Comparison of ENCODE assay signal across 8 mouse cellular contexts in the genomic region with DNA sequence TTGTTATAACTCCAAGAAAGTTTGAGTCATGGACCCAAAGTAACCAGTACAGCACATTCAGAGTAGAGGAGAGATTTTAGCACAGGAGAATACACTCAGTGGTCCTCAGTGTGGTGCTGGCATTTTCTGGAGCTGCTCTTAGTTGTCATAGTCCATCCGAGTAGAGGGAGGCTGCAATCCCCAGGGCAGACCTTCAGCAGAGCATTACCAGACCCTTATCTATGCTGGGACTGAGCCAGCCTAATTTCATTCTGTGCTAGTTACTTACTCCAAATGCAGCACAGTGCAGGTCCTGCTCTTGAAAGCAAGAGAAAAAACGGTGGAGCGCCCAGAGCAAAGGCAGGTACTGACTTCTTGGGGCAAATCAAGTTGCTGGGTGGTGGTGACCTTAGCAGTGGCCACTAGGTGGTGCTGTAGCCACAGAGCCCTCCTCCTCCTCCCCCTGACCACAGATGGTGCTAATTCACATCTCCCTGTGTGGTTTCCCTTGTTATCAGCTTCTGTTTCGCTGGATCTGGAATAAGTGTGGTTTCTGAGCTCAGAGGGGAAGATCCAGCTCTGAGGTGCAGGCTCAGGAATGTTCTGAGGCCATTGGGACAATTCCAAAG. TPM values are rescaled to one million over a fixed set of nuclear protein-coding genes. Genes with fewer than 3 reads are reported as not detected.
A peak's percentile ranks its signal among the peaks of the same experiment; 100 is the strongest.
DNase-seq lines count a peak whose midpoint lies in the region; ATAC-seq lines count a peak whose summit lies in the region.

No protein-coding gene starts in this region.

- WGBS in forebrain, embryonic 14.5 days = 41% methylated on average over 4 of the region's 4 CpGs
- WGBS in hindbrain, embryonic 10.5 days = 39% methylated on average over 4 of the region's 4 CpGs

- peaks cover 49% of the 10 kb centered on the region for H3K36me3 ChIP-seq in forebrain, embryonic 14.5 days (ENCODE audit: control insufficient read depth, insufficient read depth, low read length)
- peaks cover 58% of the 10 kb centered on the region for H3K36me3 ChIP-seq in hindbrain, embryonic 10.5 days

- H3K4me3 ChIP-seq in forebrain, embryonic 14.5 days (ENCODE audit: low read depth, low read length) = no peak overlapping the region
- H3K4me3 ChIP-seq in hindbrain, embryonic 10.5 days = no peak overlapping the region

- H3K9ac ChIP-seq in forebrain, embryonic 14.5 days (ENCODE audit: low read length) = no peak overlapping the region

- no peaks in the 10 kb centered on the region for H3K9me3 ChIP-seq in forebrain, embryonic 14.5 days (replicated peaks; ENCODE audit: control insufficient read depth, low read length)
- no peaks in the 10 kb centered on the region for H3K9me3 ChIP-seq in hindbrain, embryonic 10.5 days

- peak; percentile 90 for DNase-seq in NIH3T3 (ENCODE audit: low read depth)
- DNase-seq in cerebellum, adult 11 months = peak; percentile 76
- DNase-seq in forebrain, embryonic 14.5 days (ENCODE audit: low spot score) = peak; percentile 81
- peak; percentile 72 for DNase-seq in hindbrain, embryonic 10.5 days (ENCODE audit: low spot score)
- peak; percentile 53 for DNase-seq in layer of hippocampus, adult 9-11 months
- peak; percentile 65 for DNase-seq in lung, postnatal 25 days (ENCODE audit: low spot score)
- peak; percentile 64 for DNase-seq in retina, postnatal 7 days (ENCODE audit: low read depth, low spot score)
- DNase-seq in urinary bladder, postnatal 25 days (ENCODE audit: low spot score) = peak; percentile 65

- no peaks in the 10 kb centered on the region for H3K4me1 ChIP-seq in forebrain, embryonic 14.5 days (ENCODE audit: control insufficient read depth, insufficient read depth, low read length)
- H3K4me1 ChIP-seq in hindbrain, embryonic 10.5 days (replicated peaks) = peaks cover 11% of the 10 kb centered on the region

- ATAC-seq in forebrain, embryonic 14.5 days = peak; percentile 77; the same call in 1 of the 2 replicates

- no peak overlapping the region for H3K27ac ChIP-seq in forebrain, embryonic 14.5 days (ENCODE audit: low read depth, low read length)
- no peak overlapping the region for H3K27ac ChIP-seq in hindbrain, embryonic 10.5 days

- no peak overlapping the region for H3K4me2 ChIP-seq in forebrain, embryonic 14.5 days (ENCODE audit: low read length)

- no peaks in the 10 kb centered on the region for H3K27me3 ChIP-seq in forebrain, embryonic 14.5 days (replicated peaks; ENCODE audit: control insufficient read depth, insufficient read depth, low read length)
- H3K27me3 ChIP-seq in hindbrain, embryonic 10.5 days (ENCODE audit: insufficient read depth, poor library complexity, severe bottlenecking) = no peaks in the 10 kb centered on the region

RNA-seq across cellular contexts. Expression of gene Clec16a, which starts 20.2 kb away (rescaled TPM):
- polyA plus RNA-seq in forebrain, embryonic 14.5 days (2014; fragmentation: Nextera tagmentation; extraction: Ambion mirVana) = 50.2 and 65.6 TPM in 2 replicates
- polyA plus RNA-seq in hindbrain, embryonic 10.5 days (2016; fragmentation: Nextera tagmentation; extraction: Ambion mirVana) = 34.5 and 35.0 TPM in 2 replicates

RNA-seq across cellular contexts. Expression of gene Dexi, which starts 22.5 kb away (rescaled TPM):
- polyA plus RNA-seq in forebrain, embryonic 14.5 days (2014; fragmentation: Nextera tagmentation; extraction: Ambion mirVana) = 16.9 and 21.6 TPM in 2 replicates
- polyA plus RNA-seq in hindbrain, embryonic 10.5 days (2016; fragmentation: Nextera tagmentation; extraction: Ambion mirVana) = 14.9 and 22.1 TPM in 2 replicates
